Mouse (Mus musculus): ENCODE results near the gene Metrnl.

Gene Metrnl

DNA sequence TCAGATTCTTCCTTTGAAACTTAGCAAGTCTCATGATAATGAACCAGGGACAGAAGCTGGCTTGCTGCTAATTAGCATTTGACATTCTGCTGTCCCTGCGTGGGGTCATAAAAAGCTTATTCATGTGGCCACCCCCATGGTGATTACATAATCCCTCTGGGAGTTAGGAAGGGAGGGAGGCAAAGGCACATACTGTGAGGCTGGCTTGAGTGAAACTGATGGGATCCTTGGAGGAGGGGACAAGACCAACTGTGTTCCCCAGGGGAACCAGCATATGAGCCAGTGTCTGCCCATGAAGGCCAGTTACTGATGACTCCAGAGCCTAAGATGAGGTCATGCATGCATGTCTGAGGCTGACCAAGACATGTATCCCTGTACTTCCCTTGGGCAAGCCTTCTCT lies 33.5 kb downstream of the Metrnl start:
- no peak for DNase-seq (ENCODE audit: low read depth, low spot score)

DNA sequence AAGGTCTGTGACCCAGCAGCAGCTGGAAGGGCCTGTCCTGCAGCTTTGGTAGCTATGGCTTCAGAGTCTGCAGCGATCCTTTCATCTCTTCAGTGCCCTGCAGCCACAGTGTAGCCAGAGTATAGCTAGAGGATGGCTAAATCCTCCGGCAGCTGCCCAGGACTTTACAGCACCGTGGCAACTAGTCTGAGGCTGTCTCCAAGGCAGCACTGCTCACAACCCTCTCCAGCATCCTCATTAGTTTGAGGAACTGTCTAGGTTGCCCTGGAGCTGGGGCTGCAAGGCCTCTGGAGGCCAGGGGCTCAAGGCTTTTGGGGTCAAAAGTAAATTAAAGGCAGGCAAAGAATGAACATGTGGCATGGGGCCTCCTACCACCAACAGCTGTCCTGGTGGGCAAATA lies 37.3 kb downstream of the Metrnl start:
- DNase-seq (ENCODE audit: low read depth, low spot score) = no peak

DNA sequence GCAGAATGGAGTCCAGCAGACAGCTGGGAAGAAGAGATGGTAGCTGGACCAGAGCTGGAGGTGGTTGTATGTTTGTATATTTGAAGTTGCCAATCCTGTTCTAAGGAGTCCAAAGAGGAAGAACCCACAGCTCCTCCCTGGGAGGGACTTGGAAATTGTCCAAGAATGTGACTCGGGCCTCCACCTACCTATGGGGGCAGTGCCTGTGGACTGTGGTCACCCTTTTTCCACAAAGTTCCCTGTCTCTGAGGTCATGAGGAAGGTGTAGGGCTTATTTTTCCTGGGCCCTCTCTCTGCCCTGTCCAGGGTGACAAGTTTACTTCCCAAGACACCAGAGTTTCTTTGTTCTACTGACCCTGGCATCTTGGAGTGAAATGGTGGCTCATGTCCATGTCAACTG lies 39.6 kb downstream of the Metrnl start:
- DNase-seq (ENCODE audit: low read depth, low spot score) = no peak

DNA sequence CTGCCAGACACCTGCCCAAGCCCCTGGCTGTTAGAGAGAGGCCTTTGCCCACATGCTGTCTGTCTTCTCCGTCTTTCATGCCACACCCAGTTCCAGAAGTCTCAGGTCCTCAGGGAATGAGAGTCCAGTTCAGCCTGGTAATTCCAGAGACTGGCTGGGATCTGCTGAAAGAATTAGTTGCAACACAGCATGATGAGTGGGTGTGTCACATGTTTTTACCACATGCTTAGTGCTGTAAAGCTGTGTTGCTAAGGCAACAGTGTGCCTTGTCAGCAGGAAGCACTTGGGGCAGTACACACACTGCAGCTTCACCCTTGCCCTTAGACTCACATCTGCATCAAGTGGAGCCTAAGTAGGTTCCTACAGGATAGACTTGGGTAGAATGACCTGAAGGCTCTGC lies 40.1 kb downstream of the Metrnl start:
- DNase-seq (ENCODE audit: low read depth, low spot score) = no peak

DNA sequence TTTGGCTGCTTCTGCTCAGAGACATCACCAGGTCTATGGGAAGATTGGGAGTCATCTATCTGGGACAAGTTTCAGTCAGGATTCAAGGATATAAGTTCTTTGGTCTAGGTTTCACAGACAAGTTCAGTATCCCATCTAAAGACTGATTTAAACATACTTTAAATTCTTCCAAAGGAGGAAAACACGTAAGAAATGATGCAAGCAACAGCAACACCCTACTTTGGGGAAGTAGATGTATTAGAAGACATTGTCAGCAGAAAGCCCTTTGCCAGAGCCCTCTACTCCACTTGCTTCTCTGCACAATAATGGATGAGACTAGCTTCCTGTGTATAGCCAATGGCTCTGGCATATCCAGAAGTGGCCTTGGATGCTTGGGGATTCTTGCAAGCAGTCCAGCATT lies 41.8 kb downstream of the Metrnl start:
- DNase-seq (ENCODE audit: low read depth, low spot score) = no peak

DNA sequence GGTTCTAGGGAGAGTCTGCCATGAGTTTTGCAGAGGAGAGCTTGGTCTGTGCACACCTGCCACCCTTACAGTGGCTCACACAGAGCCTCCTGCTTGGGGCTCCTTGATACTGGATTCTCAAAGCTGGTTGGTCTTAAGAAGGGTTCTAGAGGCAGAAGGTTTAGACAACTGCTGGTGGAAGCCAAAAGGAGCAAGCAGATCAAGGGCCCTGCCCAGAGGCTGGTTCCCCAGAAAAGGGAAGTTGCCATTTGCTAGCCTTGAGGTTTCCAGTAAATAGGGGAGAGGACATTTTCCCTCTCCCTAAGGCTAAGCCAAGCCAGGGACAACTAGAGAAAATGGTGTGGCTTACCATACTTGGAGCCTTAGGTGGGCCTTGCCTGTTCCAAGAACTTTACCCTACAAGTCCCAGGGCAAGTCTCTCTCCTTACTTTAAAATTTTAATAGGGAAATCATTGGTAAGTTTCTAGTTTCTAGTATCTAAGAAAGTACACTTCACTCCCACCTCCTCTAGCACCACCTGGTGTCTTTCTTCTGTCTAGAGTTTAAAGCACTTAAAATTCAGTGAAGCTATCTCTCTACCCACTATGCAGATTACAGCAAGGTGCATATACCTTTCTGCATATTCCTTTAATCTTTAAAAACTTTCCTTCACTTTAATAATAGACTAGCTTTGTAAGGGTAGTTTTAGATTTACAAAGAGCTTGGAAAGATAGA lies 42.7 kb downstream of the Metrnl start:
- DNase-seq (ENCODE audit: low read depth, low spot score) = no peak

DNA sequence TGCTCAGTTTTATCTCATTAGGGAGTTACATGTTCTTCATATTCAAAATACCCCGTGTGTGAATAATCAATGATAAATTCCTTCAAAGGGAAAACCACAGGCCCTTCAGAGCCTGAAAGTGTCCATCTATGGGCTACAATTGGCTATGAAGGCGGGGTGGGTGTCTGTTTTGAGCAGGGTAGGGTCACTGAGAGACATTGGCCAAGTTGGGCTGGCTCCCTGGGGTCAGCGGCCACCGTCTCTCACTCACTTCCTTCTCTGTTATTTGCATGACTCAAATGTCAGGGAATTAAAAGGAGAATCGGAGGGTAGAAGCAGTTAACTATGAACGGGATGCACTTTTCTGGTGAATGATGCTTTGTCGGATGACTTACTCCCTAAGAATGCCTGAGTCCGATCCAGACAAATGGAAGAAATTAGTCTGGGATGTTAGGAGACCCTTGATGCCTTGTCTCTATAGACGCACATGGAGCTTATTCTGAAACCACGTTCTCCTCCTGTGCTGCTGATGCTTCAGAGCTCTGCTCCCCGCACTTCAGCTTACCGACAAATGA lies 45.7 kb downstream of the Metrnl start:
- no peak for DNase-seq (ENCODE audit: low read depth, low spot score)

DNA sequence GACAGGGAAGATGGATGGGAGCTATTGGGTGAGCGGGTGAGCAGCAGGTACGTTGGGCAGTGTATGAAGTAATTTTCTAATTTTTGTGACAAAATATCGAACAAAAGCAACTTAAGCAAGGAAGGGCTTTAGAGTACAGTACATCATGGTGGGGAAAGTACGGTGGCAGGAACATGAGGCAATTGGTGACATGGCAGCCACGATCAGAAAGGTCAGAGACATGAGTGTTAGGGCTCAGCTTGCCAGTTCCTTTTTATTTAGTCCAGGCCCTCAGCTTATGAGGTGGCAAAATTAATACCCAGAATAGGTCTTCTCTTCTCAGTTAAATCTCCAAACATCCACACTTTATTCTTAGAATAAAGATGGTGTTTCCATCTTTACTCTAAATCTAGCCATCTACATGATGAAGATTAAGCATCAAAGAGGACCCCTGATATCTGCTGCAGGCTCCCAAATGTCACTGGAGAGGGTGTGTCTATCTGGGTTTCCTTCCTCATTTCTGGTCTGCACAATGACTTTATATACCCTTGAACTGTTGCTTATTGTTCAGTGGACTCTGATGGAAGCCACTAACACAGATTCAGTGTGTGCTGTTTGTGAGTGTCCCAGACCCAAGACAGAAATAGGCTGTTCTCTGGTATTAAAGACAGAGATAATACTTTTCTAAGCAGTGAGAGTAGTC lies 46.8 kb downstream of the Metrnl start:
- DNase-seq (ENCODE audit: low read depth, low spot score) = no peak

All from embryo, embryonic 11.5 days (tissue).